Mouse (Mus musculus) right cerebral cortex, postnatal 4 days (tissue): ENCODE data around the gene March4.
A peak's percentile ranks its signal among the peaks of the same experiment; 100 is the strongest.

Experiments
- DNase-seq: peaks from one replicate; pipeline ENCODE4 v3.0.0-alpha.2; 2022

The March4 gene

DNA sequence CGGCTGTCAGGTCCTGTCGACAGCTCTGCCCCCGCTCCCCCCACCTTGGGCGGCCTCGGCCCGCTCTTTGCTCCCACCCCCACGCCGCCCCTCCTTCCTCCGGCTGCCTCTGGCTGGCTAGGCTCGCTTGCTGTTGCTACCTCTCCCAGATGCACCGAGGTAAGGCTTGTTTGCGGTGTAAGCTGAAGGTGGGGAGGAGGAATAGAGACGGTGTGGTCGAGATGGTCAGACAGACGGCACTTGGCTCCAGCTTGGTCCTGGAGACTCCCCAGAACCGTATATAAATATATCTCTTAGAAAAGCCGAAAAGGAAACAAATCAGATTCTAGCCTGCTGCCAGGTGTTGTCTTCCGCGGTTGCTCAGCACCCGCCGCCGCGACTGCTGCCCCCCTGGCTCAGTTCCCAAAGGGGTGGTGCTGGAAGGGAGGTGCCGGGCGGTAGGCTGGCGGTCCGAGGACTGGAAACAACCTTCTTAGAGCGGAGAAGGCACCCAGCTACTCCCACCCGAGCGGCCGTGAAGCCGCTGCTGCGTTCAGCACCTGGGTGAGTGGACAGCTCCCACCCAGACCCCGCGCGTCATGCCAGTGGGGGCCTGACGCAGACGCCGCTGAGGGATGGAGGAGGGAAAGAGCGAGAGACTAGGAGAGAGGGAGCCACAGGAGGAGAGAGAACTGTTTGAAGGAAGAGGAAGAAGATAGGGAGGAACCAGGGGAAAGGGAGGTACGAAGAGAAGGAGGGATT is at the start of gene March4:
Gene March4, minus strand, starts transcription at position 320 of the 741 bp plus-strand sequence.
- DNase-seq, result peak; percentile 79

GRCm38 (mm10) chr1:72585971-72586875 is 49.5 kb upstream of the March4 start:
- no peak for DNase-seq

DNA sequence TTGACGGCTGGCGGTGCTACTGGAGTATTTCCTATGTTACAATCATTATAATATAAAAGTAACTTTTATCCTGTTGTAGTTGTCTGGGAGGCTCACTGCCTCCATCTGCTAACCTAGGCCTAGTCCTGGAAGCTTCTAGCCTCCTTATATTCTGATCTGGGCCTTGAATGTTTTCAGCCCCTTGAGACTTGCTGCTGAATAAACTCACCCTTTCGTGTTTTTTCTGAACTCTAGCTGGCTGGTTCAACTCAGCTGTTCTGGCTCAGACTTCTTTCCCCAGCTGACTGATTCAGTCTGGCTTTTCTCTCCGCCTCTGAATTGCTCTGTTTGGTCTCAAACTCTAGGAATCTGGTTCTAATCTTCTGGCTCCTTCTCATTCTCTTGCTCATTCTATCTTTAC is 47.2 kb upstream of the March4 start:
- no peak for DNase-seq

GRCm38 (mm10) chr1:72582947-72583731 is 46.4 kb upstream of the March4 start, which contains the start of gene Smarcal1:
Smarcal1 (plus strand) TSS chr1:72583251.
- DNase-seq, result peak; percentile 81

GRCm38 (mm10) chr1:72578806-72579205 is 42.1 kb upstream of the March4 start:
- no peak for DNase-seq

GRCm38 (mm10) chr1:72578351-72578750 is 41.6 kb upstream of the March4 start:
- no peak for DNase-seq

- DNase-seq, result no peak
Observed at GRCm38 (mm10) chr1:72577481-72577922, 40.8 kb upstream of the March4 start.

DNA sequence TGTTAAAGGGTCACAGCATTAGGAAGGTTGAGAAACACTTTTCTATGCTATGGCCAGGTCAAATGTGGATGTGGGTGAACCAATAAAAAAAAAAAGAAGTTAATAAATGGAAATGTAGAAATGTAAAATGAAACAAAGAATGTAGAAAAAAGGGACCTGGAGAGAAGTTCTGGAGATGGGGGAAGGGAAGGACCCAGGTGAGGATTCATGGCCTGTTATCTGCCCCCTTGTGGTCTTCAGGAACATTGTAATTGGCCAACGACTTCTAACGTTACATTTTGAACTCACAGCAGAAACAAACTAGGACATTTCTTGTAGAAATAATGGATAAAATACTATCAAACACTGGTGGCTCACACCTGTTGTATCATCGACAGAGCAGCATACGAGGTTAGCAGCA is 38.4 kb upstream of the March4 start:
- no peak for DNase-seq

DNA sequence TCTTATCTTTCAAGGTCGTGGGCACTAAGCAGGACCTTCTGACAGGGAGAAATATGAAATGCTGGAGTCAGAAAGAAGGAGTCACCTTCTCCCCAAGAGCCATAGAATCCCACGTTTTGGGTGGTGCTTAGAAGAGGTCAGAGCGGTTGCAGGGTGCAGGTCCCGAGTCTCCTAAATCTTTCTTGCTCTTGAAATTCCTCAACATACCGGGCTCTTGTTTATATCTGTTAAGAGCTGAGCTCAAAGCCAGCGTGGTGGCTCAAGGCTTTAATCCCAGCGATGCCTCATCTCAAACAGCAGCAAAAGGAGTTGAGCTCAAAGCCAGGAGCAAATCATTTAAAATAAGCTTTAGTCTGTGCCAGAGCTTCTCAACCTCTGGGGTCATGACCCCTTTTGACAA is 37.9 kb upstream of the March4 start:
- no peak for DNase-seq

DNA sequence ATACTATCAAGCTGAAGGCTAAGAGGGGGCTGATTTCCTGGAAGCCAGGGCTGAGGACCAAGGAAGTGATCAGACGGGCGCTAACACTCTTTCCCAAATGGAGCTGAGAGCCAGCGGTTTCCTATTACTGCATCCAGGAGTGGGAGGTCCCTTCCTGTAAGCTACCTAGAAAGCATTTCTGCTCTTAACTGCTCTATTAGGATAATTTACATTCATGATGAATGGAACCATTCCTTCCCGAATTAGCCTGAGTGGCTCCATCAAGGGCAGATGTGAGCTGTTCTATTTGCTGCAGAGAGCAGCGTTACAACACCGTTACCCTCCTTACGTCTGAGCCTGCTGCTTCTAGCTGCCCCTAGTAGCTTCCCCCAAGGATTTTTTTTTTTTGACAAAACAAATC is 37.3 kb upstream of the March4 start:
- DNase-seq, result no peak

GRCm38 (mm10) chr1:72568725-72569124 is 32.0 kb upstream of the March4 start:
- no peak for DNase-seq

DNA sequence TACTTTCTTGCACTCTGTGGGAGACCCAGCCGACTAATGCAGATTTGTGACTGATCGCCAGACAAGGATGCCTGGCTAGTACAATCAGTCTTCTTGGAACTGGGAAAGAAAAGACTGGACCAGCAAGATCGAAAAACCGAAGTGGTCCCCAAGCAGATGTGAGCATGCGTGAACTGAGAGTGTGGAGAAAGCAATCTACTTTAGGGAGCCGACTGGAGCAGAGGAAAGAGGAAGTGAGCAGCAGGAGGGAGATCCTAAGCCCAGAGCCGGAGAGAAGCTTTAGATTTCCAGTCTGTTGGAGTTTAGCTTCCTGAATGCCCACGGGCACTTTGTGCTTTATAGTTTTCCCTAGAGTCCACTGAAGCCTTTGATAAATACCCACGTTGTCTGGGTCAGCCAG is 30.3 kb upstream of the March4 start:
- DNase-seq, result no peak

DNA sequence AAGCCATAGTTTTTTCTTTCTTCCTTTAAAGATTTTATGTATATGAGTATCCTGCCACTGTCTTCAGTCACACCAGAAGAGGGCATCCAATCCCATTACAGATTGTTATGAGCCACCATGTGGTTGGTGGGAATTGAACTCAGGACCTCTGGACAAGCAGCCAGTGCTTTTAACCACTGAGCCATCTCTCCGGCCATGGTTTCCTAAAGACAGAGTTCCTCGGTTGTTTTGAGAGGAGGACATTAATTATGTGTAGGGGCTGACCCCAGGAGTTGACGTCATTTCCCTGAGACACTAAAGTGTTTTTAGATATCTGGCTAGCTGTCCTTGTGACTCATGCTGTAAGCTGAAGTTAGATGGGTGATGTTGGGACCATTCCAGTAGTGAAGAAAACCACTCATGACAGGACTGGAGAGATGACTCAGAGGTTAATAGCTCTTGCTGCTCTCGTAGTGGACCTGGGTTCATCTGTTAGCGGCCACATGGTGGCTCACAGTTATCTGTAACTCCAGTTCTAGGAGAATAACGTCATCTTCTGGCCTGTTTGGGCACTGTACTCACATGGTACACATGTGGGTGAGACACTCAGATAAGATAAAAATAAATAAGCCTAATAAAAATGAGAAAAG is 27.7 kb upstream of the March4 start:
- no peak for DNase-seq

DNA sequence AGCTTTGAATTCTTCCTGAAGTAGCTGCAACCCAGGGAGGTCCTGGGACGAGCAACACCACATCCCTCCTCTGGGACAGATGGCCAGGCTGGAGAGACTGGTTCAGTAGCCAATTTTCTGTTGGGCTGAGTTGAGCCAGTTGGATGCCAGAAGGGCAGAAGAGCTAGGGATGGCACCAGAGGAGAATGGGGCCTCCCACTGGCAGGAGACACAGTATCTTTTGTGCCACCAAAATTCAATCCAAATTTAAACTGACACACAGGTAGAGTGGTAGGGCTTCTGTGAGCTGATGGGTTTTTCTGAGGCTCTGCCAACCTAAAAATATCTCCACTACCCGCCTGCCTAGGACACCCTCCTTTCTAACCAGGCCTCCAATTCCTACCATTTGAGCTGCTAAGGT is 21.9 kb upstream of the March4 start:
- no peak for DNase-seq

DNA sequence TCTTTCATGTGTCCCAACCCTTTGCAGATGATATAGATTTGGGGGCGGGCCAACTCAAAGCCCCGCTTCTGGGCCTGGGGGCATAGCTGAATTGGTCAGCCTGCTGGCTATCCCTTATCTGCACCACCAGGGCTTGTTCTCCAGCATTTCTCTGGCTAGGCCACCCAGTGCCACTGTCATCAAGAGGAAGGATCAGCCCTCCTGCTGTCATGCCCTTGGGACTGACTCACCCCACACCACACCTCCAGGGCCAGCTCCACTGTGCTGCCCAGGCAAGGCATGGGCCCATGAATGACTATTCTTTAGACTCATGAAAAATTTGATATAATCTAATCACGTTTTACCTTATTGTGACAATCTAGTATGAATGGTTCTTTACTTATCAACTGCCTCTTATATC is 19.7 kb upstream of the March4 start:
- no peak for DNase-seq

GRCm38 (mm10) chr1:72550317-72550716 is 13.6 kb upstream of the March4 start:
- DNase-seq, result no peak

DNA sequence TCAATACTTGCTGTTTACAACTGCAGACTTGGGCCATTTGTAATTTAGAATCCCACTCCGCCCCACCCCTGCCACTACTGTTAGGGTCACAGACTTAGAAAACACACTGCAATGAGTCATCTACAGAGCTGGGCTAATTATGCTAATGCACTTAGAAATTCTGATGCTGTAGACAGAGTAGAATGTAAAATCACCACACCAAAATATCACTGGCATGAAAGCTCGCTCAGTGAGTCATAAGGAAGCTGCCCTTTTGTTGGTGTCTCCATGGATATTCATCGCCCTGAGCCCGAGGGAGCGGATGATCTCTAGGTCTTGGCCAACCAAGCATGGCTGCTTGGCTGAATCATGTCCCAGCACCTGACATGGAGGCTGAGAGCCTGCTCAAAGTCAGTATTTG is 1.5 kb upstream of the March4 start:
- no peak for DNase-seq

- peak; percentile 60 for DNase-seq
Observed at GRCm38 (mm10) chr1:72535725-72536571, 782 bp downstream of the March4 start.

- no peak for DNase-seq
Observed at GRCm38 (mm10) chr1:72533439-72533838, 3.3 kb downstream of the March4 start.

GRCm38 (mm10) chr1:72532926-72533325 is 3.8 kb downstream of the March4 start:
- DNase-seq, result peak; percentile 44

DNA sequence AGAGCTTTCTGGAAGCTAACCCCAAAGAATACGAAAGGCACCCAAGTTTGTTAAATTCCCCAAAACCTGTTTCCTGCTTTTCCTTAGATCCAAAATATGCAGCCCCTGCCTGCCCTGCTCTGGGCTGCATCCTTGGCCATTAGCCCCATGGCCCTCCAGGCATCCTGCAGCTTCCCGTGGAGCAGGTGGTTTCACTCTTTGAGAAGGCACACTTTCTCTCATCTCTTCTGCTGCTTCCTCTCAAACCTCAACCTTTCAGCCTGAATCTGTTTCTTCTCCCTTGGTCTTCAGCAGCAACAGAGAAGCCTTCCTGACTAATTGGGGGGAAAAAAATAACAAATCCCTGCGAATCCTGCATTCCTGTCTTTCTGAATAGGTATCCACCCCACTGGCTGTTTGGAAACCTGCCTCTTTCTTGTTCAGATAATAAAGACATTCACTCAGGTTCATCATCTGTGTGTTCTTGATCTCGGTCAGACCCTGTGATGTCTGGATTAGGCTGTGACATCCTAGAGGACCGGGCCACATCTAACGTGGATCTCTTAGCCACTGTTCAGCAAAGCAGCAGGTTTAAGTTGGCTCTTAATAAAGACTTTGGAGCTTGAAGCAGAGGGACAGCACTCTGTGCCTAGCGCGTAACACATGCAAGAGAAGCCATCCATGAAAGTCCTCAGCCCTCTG is 6.1 kb downstream of the March4 start:
- no peak for DNase-seq
